Mouse (Mus musculus) embryonic facial prominence, embryonic 15.5 days (tissue): Measurements from ENCODE around the gene Micall1. TPM values are rescaled to one million over a fixed set of nuclear protein-coding genes. Genes with fewer than 3 reads are reported as not detected.

Experiments used
- ATAC-seq: fragments of 200-750 bp; cut with Nextera tagmentation; 2 replicates; pipeline ENCODE4 v1.8.0; 2017; ENCODE audit warnings: low read depth, moderate TSS enrichment; ENCODE audit not compliant: insufficient number of reproducible peaks, low FRiP score, low TSS enrichment
- H3K27ac ChIP-seq: fragments of 300-500 bp; sonication (generic); replicated peaks from 2 replicates; pipeline ENCODE4 v1.5.1; 2015; ENCODE audit warnings: mild to moderate bottlenecking, inconsistent platforms
- H3K27me3 ChIP-seq: fragments of 300-500 bp; sonication (generic); 2 replicates; pipeline ENCODE4 v1.6.1; 2015; ENCODE audit warnings: inconsistent platforms
- H3K36me3 ChIP-seq: fragments of 300-500 bp; sonication (generic); 2 replicates; pipeline ENCODE4 v1.6.1; 2015; ENCODE audit warnings: mild to moderate bottlenecking, inconsistent platforms
- H3K4me1 ChIP-seq: fragments of 300-500 bp; sonication (generic); 2 replicates; pipeline ENCODE4 v1.6.1; 2015; ENCODE audit warnings: inconsistent platforms
- H3K4me2 ChIP-seq: fragments of 300-500 bp; sonication (generic); replicated peaks from 2 replicates; pipeline ENCODE4 v1.6.1; 2015; ENCODE audit warnings: mild to moderate bottlenecking, inconsistent platforms
- H3K4me3 ChIP-seq: fragments of 300-500 bp; sonication (generic); replicated peaks from 2 replicates; pipeline ENCODE4 v1.5.1; 2015; ENCODE audit warnings: mild to moderate bottlenecking, inconsistent platforms
- H3K9ac ChIP-seq: fragments of 300-500 bp; sonication (generic); 2 replicates; pipeline ENCODE4 v1.6.1; 2015; ENCODE audit warnings: inconsistent platforms
- H3K9me3 ChIP-seq: fragments of 300-500 bp; sonication (generic); replicated peaks from 2 replicates; pipeline ENCODE4 v1.6.1; 2016; ENCODE audit warnings: inconsistent platforms
- WGBS: fragments of 180-500 bp; shearing (Covaris S2); methylation state at CpG from one replicate; pipeline ENCODE4 v1.1.7; 2015; 5-methylcytosine and 5-hydroxymethylcytosine counted together
- polyA plus RNA-seq: library from polyadenylated mRNA; unstranded; fragments of >200 nt; fragmentation: Nextera tagmentation; extraction: Ambion mirVana; gene quantifications from 2 replicates; pipeline ENCODE4 v1.2.1, GENCODE M21; 2015

Gene Micall1
- 16.8 and 17.3 TPM in 2 replicates for polyA plus RNA-seq

GRCm38 (mm10) chr15:79108421-79109320, at the start of gene Micall1:
Gene Micall1, plus strand, starts transcription at chr15:79108898.
- peak within 1 kb of the TSS; percentile 69 for H3K4me3 ChIP-seq
- under 1% methylated on average over 67 of the region's 85 CpGs for WGBS
- H3K4me1 ChIP-seq: peaks cover 33% of the 10 kb centered on the region
- 0 out of 2 replicates have a peak, but pooled peaks cover 8% of the 10 kb centered on the region for H3K36me3 ChIP-seq
- H3K27me3 ChIP-seq: no peaks in the 10 kb centered on the region
- peak within 1 kb of the TSS; percentile 92 for H3K4me2 ChIP-seq
- peak within 1 kb of the TSS; percentile 70 for H3K9ac ChIP-seq
- peak; percentile 83 for ATAC-seq
- H3K9me3 ChIP-seq: no peaks in the 10 kb centered on the region
- peak within 1 kb of the TSS; percentile 90 for H3K27ac ChIP-seq

- H3K4me1 ChIP-seq: peaks cover 22% of the 10 kb centered on the region; the same call in 1 of the 2 replicates
- peaks cover 50% of the 10 kb centered on the region for H3K36me3 ChIP-seq
- no peak overlapping the region for H3K27ac ChIP-seq
- no peaks in the 10 kb centered on the region for H3K27me3 ChIP-seq
- H3K9me3 ChIP-seq: no peaks in the 10 kb centered on the region
- ATAC-seq: no peak
- peak overlapping the region; percentile 95; the same call in 1 of the 2 replicates for H3K4me3 ChIP-seq
- H3K9ac ChIP-seq: no peak overlapping the region
- no peak overlapping the region for H3K4me2 ChIP-seq
- 73% methylated on average over 14 of the region's 14 CpGs for WGBS
Measured at GRCm38 (mm10) chr15:79060887-79061565, 47.7 kb upstream of the Micall1 start.

GRCm38 (mm10) chr15:79062376-79063159, 46.1 kb upstream of the Micall1 start, which contains the start of gene Ankrd54:
Gene Ankrd54, minus strand, starts transcription at chr15:79062893.
- Histone ChIP-seq H3K27ac (peak within 1 kb of the TSS; percentile 68), H3K9ac (peak within 1 kb of the TSS; percentile 83), H3K27me3 (no peaks in the 10 kb centered on the region), H3K4me2 (peak within 1 kb of the TSS; percentile 66), H3K9me3 (no peaks in the 10 kb centered on the region), H3K36me3 (peaks cover 35% of the 10 kb centered on the region), H3K4me1 (peaks cover 22% of the 10 kb centered on the region; the same call in 1 of the 2 replicates), H3K4me3 (peak within 1 kb of the TSS; percentile 95)
- under 1% methylated on average over 80 of the region's 80 CpGs for WGBS
- peak; percentile 100 for ATAC-seq

GRCm38 (mm10) chr15:79063160-79063740, 45.4 kb upstream of the Micall1 start:
- H3K27ac ChIP-seq: no peak overlapping the region

GRCm38 (mm10) chr15:79065086-79065770, 43.5 kb upstream of the Micall1 start:
- H3K27me3 ChIP-seq: no peaks in the 10 kb centered on the region
- 44% methylated on average over 8 of the region's 8 CpGs for WGBS
- H3K9ac ChIP-seq: no peak overlapping the region
- no peak overlapping the region for H3K27ac ChIP-seq
- ATAC-seq: no peak
- peaks cover 9% of the 10 kb centered on the region for H3K36me3 ChIP-seq
- no peaks in the 10 kb centered on the region for H3K9me3 ChIP-seq
- H3K4me2 ChIP-seq: no peak overlapping the region
- H3K4me1 ChIP-seq: peaks cover 22% of the 10 kb centered on the region; the same call in 1 of the 2 replicates
- H3K4me3 ChIP-seq: no peak overlapping the region

More at GRCm38 (mm10) chr15:79063160-79063740, 45.4 kb upstream of the Micall1 start:
- peaks cover 28% of the 10 kb centered on the region for H3K36me3 ChIP-seq
- H3K4me3 ChIP-seq: peak overlapping the region; percentile 95
- ATAC-seq: no peak
- no peak overlapping the region for H3K9ac ChIP-seq
- peaks cover 22% of the 10 kb centered on the region; the same call in 1 of the 2 replicates for H3K4me1 ChIP-seq
- no peaks in the 10 kb centered on the region for H3K9me3 ChIP-seq
- H3K4me2 ChIP-seq: peak overlapping the region; percentile 50
- no peaks in the 10 kb centered on the region for H3K27me3 ChIP-seq
- WGBS: 8% methylated on average over 14 of the region's 14 CpGs

GRCm38 (mm10) chr15:79066276-79066675, 42.4 kb upstream of the Micall1 start:
- Histone ChIP-seq H3K9ac (no peak overlapping the region), H3K4me1 (peaks cover 15% of the 10 kb centered on the region; the same call in 1 of the 2 replicates), H3K27me3 (no peaks in the 10 kb centered on the region), H3K27ac (no peak overlapping the region), H3K36me3 (no peaks in the 10 kb centered on the region), H3K4me3 (no peak overlapping the region), H3K9me3 (no peaks in the 10 kb centered on the region), H3K4me2 (no peak overlapping the region)
- no peak for ATAC-seq
- WGBS: 35% methylated on average over 2 of the region's 2 CpGs

- Histone ChIP-seq H3K9ac (no peak overlapping the region), H3K9me3 (no peaks in the 10 kb centered on the region), H3K4me1 (0 out of 2 replicates have a peak, but pooled peaks cover 6% of the 10 kb centered on the region), H3K27ac (no peak overlapping the region), H3K36me3 (no peaks in the 10 kb centered on the region), H3K4me3 (no peak overlapping the region), H3K27me3 (no peaks in the 10 kb centered on the region), H3K4me2 (no peak overlapping the region)
- 55% methylated on average over 3 of the region's 3 CpGs for WGBS
- no peak for ATAC-seq
Measured at GRCm38 (mm10) chr15:79067631-79068030, 41.1 kb upstream of the Micall1 start.

GRCm38 (mm10) chr15:79068416-79068815, 40.3 kb upstream of the Micall1 start:
- ATAC-seq: no peak
- Histone ChIP-seq H3K4me1 (0 out of 2 replicates have a peak, but pooled peaks cover 4% of the 10 kb centered on the region), H3K9ac (no peak overlapping the region), H3K27ac (no peak overlapping the region), H3K27me3 (no peaks in the 10 kb centered on the region), H3K4me3 (no peak overlapping the region), H3K36me3 (no peaks in the 10 kb centered on the region), H3K9me3 (no peaks in the 10 kb centered on the region), H3K4me2 (no peak overlapping the region)
- WGBS: 82% methylated on average over 3 of the region's 3 CpGs

- H3K27me3 ChIP-seq: no peaks in the 10 kb centered on the region
- no peak overlapping the region for H3K4me2 ChIP-seq
- WGBS: 61% methylated on average over 5 of the region's 5 CpGs
- H3K27ac ChIP-seq: no peak overlapping the region
- no peak for ATAC-seq
- H3K4me1 ChIP-seq: peaks cover 13% of the 10 kb centered on the region
- no peaks in the 10 kb centered on the region for H3K9me3 ChIP-seq
- H3K36me3 ChIP-seq: peaks cover under 1% of the 10 kb centered on the region; the same call in 1 of the 2 replicates
- H3K9ac ChIP-seq: no peak overlapping the region
- no peak overlapping the region for H3K4me3 ChIP-seq
Measured at GRCm38 (mm10) chr15:79071117-79072039, 37.3 kb upstream of the Micall1 start.
